Mouse (Mus musculus) MEL (cell line): ENCODE results near the gene Gnai3. TPM values are rescaled to one million over a fixed set of nuclear protein-coding genes. Genes with fewer than 3 reads are reported as not detected.

Experiments used
- DNase-seq: peaks from one replicate; pipeline ENCODE4 v3.0.0; 2011; ENCODE audit warnings: low read depth, low spot score
- H3K27ac ChIP-seq: 2 replicates; pipeline ENCODE4 v1.5.1; 2012; ENCODE audit warnings: low read depth, mild to moderate bottlenecking, control low read depth, low read length, moderate library complexity; ENCODE audit not compliant: control insufficient read depth
- H3K27me3 ChIP-seq, 2 experiments: fragments of 150-350 bp in 1 of 2; sonication (generic) in 1 of 2; 2 replicates each; pipeline ENCODE4 v1.6.1; 2012; ENCODE audit warnings: low read length in 2 of 2, mild to moderate bottlenecking in 2 of 2, improper control_type of control experiment in 1 of 2, moderate library complexity in 1 of 2; ENCODE audit not compliant: insufficient read depth in 2 of 2, control insufficient read depth in 1 of 2
- H3K36me3 ChIP-seq, 2 experiments: 2 replicates each; pipeline ENCODE4 v1.6.1; 2012 to 2014; ENCODE audit warnings: low read length in 2 of 2, improper control_type of control experiment in 1 of 2, inconsistent platforms in 1 of 2, mild to moderate bottlenecking in 1 of 2; ENCODE audit not compliant: insufficient read depth in 2 of 2, control insufficient read depth in 1 of 2
- H3K4me1 ChIP-seq, 2 experiments: fragments of 150-350 bp in 1 of 2; sonication (generic) in 1 of 2; 2 replicates each; pipeline ENCODE4 v1.6.1; 2012; ENCODE audit warnings: low read length in 2 of 2, improper control_type of control experiment in 1 of 2, mild to moderate bottlenecking in 1 of 2; ENCODE audit not compliant: insufficient read depth in 2 of 2, control insufficient read depth in 1 of 2
- H3K4me3 ChIP-seq, 2 experiments: fragments of 150-350 bp in 1 of 2; sonication (generic) in 1 of 2; 2 replicates each; pipeline ENCODE4 v1.5.1; 2012; ENCODE audit warnings: low read depth in 2 of 2, low read length in 2 of 2, mild to moderate bottlenecking in 2 of 2, moderate library complexity in 2 of 2, control low read depth in 1 of 2, improper control_type of control experiment in 1 of 2; ENCODE audit not compliant: control insufficient read depth in 1 of 2, insufficient read depth in 1 of 2
- H3K79me2 ChIP-seq: 2 replicates; pipeline ENCODE4 v1.6.1; 2012; ENCODE audit warnings: mild to moderate bottlenecking, low read length, moderate library complexity; ENCODE audit not compliant: control insufficient read depth, poor library complexity, insufficient read depth
- H3K9ac ChIP-seq: 2 replicates; pipeline ENCODE4 v1.6.1; 2012; ENCODE audit warnings: low read depth, mild to moderate bottlenecking, control low read depth, low read length, moderate library complexity; ENCODE audit not compliant: control insufficient read depth, poor library complexity, severe bottlenecking
- H3K9me3 ChIP-seq: fragments of 150-350 bp; sonication (generic); replicated peaks from 2 replicates; pipeline ENCODE4 v1.6.1; 2012; ENCODE audit warnings: mild to moderate bottlenecking, low read length, improper control_type of control experiment, moderate library complexity; ENCODE audit not compliant: insufficient read depth
- BHLHE40 ChIP-seq: IDR thresholded peaks from 2 replicates; pipeline ENCODE4 v1.6.1; 2012; ENCODE audit warnings: low read depth, mild to moderate bottlenecking, inconsistent platforms, low read length, improper control_type of control experiment, borderline replicate concordance
- ETS1 ChIP-seq: IDR thresholded peaks from 2 replicates; pipeline ENCODE4 v1.6.1; 2012; ENCODE audit warnings: low read depth, mild to moderate bottlenecking, inconsistent platforms, low read length, improper control_type of control experiment, moderate library complexity
- GATA1 ChIP-seq: IDR thresholded peaks from 2 replicates; pipeline ENCODE4 v1.6.1; 2011; ENCODE audit warnings: low read depth, low read length, improper control_type of control experiment
- MAX ChIP-seq: IDR thresholded peaks from 2 replicates; pipeline ENCODE4 v1.6.1; 2011; ENCODE audit warnings: low read length, improper control_type of control experiment
- MXI1 ChIP-seq: IDR thresholded peaks from 2 replicates; pipeline ENCODE4 v1.6.1; 2011; ENCODE audit warnings: mild to moderate bottlenecking, low read depth, low read length, improper control_type of control experiment
- MYC ChIP-seq: IDR thresholded peaks from 2 replicates; pipeline ENCODE4 v1.6.1; 2011; ENCODE audit warnings: low read depth, mild to moderate bottlenecking, low read length, improper control_type of control experiment, moderate library complexity
- NELFE ChIP-seq: IDR thresholded peaks from 2 replicates; pipeline ENCODE4 v1.6.1; 2011; ENCODE audit warnings: low read depth, low read length, improper control_type of control experiment
- NRF1 ChIP-seq: IDR thresholded peaks from 2 replicates; pipeline ENCODE4 v1.6.1; 2014; ENCODE audit warnings: low read depth, mild to moderate bottlenecking, inconsistent platforms, low read length, improper control_type of control experiment, moderate library complexity; ENCODE audit not compliant: poor library complexity, insufficient read depth, severe bottlenecking
- POLR2A ChIP-seq, 2 experiments: IDR thresholded peaks; 2 replicates each; pipeline ENCODE4 v1.6.1; 2011 to 2012; ENCODE audit warnings: low read length in 2 of 2, mild to moderate bottlenecking in 2 of 2, control low read depth in 1 of 2, improper control_type of control experiment in 1 of 2, low read depth in 1 of 2, moderate library complexity in 1 of 2; ENCODE audit not compliant: control insufficient read depth in 1 of 2, insufficient read depth in 1 of 2, poor library complexity in 1 of 2
- RCOR1 ChIP-seq: IDR thresholded peaks from 2 replicates; pipeline ENCODE4 v1.6.1; 2012; ENCODE audit warnings: low read depth, mild to moderate bottlenecking, inconsistent platforms, low read length, improper control_type of control experiment
- SIN3A ChIP-seq: IDR thresholded peaks from 2 replicates; pipeline ENCODE4 v1.6.1; 2012; ENCODE audit warnings: low read length, improper control_type of control experiment, inconsistent platforms
- SMC3 ChIP-seq: IDR thresholded peaks from 2 replicates; pipeline ENCODE4 v1.6.1; 2011; ENCODE audit warnings: low read depth, low read length, improper control_type of control experiment
- TAL1 ChIP-seq: IDR thresholded peaks from 2 replicates; pipeline ENCODE4 v1.6.1; 2012; ENCODE audit warnings: mild to moderate bottlenecking, inconsistent platforms, low read length, moderate library complexity, mixed read lengths
- UBTF ChIP-seq: IDR thresholded peaks from 2 replicates; pipeline ENCODE4 v1.6.1; 2012; ENCODE audit warnings: low read depth, mild to moderate bottlenecking, inconsistent platforms, low read length, improper control_type of control experiment, moderate library complexity, borderline replicate concordance; ENCODE audit not compliant: insufficient read depth
- polyA plus RNA-seq, 2 experiments: library from polyadenylated mRNA; stranded (reverse) in 1 of 2; unstranded in 1 of 2; fragments of >175 nt in 1 of 2; fragments of >200 nt in 1 of 2; gene quantifications; 2 replicates each; pipeline versions ENCODE4 v1.2.1 to v1.2.4; 2012; ENCODE audit warnings: low replicate concordance in 2 of 2, low read depth in 1 of 2; ENCODE audit not compliant: insufficient read length in 2 of 2, insufficient read depth in 1 of 2, missing spikeins in 1 of 2
- total RNA-seq: library from RNA; depleted of rRNA; stranded (reverse); fragments of 300-350 nt; gene quantifications from 2 replicates; pipeline ENCODE4 v1.2.3, GENCODE M21; 2012

Gene Gnai3
- total and polyA plus RNA-seq, 3 experiments: 74.2 to 96.4 (median 92.1) TPM

- TF ChIP-seq UBTF: no peak
- no peak for TF ChIP-seq TAL1
- TF ChIP-seq MXI1: no peak
- no peak for TF ChIP-seq MYC
- no peak for TF ChIP-seq GATA1
- no peak for TF ChIP-seq MAX
- TF ChIP-seq, all 39 proteins: peak for 0
Measured at GRCm38 (mm10) chr3:108187111-108187795, 41.3 kb upstream of the Gnai3 start (continued).

GRCm38 (mm10) chr3:108186098-108187047 lies 40.4 kb upstream of the Gnai3 start, which contains the start of gene Amigo1:
Amigo1 (plus strand) TSS chr3:108186335.
- H3K9ac ChIP-seq: peak within 1 kb of the TSS; percentile 88
- DNase-seq: peak; percentile 64
- H3K36me3 ChIP-seq: peaks cover 0 to under 1% of the 10 kb centered on the region in 2 experiments; a peak in 2 of 4 replicates
- H3K9me3 ChIP-seq: no peaks in the 10 kb centered on the region
- H3K4me1 ChIP-seq: peaks cover 3 to 11% of the 10 kb centered on the region in 2 experiments; a peak in 3 of 4 replicates
- H3K79me2 ChIP-seq: peaks cover 3% of the 10 kb centered on the region; the same call in 1 of the 2 replicates
- peaks cover 5 to 6% of the 10 kb centered on the region in 2 experiments for H3K27me3 ChIP-seq
- no peak within 1 kb of the TSS for H3K27ac ChIP-seq
- peak; percentile 94; the same call in 1 of the 2 replicates for TF ChIP-seq MXI1
- TF ChIP-seq MAX: peak; percentile 40; the same call in 1 of the 2 replicates
- peak; percentile 63 for TF ChIP-seq NRF1
- peak; percentile 44; the same call in 1 of the 2 replicates for TF ChIP-seq SIN3A
- no peak for TF ChIP-seq RCOR1
- TF ChIP-seq SMC3: no peak
- peak; percentile 1 for TF ChIP-seq BHLHE40
- no peak for TF ChIP-seq ETS1
- TF ChIP-seq POLR2A (IDR thresholded peaks at IDR 0.05; ENCODE audit: control insufficient read depth in 1 of 2, insufficient read depth in 1 of 2, low read depth in 1 of 2, low read length in 2 of 2, poor library complexity in 1 of 2): peak in 1 of 2 experiments; percentile 69; a peak in 2 of 4 replicates
- TF ChIP-seq NELFE: peak; percentile 29; the same call in 1 of the 2 replicates
- peak within 1 kb of the TSS; percentile 80 to 81 for H3K4me3 ChIP-seq
